Mouse (Mus musculus) testis, adult 2 months (tissue): ENCODE data around the gene Zfp219.
A peak's percentile ranks its signal among the peaks of the same experiment; 100 is the strongest.

Experiments used
- CTCF ChIP-seq: fragments of 200-500 bp; IDR thresholded peaks from 2 replicates; pipeline ENCODE4 v1.5.1; 2012; ENCODE audit warnings: low read depth, mild to moderate bottlenecking, inconsistent platforms, low read length, moderate library complexity; ENCODE audit not compliant: control insufficient read depth, insufficient read depth, insufficient replicate concordance
- POLR2A ChIP-seq: fragments of 200-500 bp; IDR thresholded peaks from 2 replicates; pipeline ENCODE4 v1.6.1; 2012; ENCODE audit warnings: low read depth, mild to moderate bottlenecking, inconsistent platforms, low read length, moderate library complexity; ENCODE audit not compliant: control insufficient read depth

DNA sequence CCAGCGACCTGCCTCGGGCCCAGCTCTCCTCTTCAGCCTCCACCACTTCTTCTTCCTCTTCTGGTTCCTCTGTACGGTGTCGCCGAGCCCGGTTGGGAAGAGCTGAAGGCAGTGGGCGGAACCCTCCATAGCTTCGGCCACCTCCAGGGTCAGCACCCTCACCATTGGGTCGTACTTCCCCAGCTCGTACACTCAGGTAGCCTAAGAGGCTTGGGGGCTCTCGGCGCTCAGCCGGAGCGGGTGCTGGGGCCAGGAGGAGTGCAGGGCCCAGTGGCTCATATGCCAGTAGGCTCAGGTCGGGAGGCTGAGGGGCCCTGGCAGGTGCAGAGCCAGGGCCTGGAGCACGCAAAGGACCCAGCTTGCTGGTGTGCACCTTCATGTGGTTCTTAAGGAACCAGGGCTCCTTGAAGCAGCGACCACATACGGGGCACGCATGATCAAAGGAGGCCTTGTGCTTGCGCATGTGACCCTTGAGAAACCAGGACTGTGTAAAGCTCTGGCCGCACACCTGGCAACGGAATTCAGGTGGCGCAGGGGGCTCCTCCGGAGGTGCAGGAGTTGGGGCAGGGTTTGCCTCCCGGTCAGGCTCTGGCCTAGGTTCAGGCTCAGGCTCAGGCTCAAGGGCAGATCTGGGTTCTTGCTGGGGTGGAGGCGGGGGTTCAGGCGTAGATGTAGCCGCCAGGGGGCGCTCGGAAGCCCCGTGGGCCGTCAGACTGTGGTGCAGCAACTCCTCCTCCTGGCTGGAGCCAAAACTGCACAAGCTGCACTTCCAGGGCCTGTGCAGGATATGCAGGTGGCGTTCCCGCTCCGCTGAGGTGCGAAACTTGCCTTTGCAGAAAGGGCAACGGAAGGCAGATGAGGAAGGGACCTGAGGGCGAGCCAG, 12.0 kb downstream of the Zfp219 start:
- TF ChIP-seq CTCF (peak; percentile 88; the same call in 1 of the 2 replicates), POLR2A (no peak)
